Mouse (Mus musculus): ENCODE measurements at regions not wholly inside any gene's neighbourhood (a gene's known extent, or its start where the extent isn't known, plus 50 kb on each side); places are given as distances from the start of the nearest gene placed in this dataset.

- H3K4me3 ChIP-seq = no peak overlapping the region
- no peak overlapping the region for H3K27ac ChIP-seq
- no peaks in the 10 kb centered on the region for H3K27me3 ChIP-seq
- no peak for ATAC-seq (ENCODE audit: low FRiP score)
- H3K36me3 ChIP-seq = no peaks in the 10 kb centered on the region
- 88% methylated on average over 6 of the region's 6 CpGs for WGBS
- H3K4me2 ChIP-seq (replicated peaks) = no peak overlapping the region
- no peaks in the 10 kb centered on the region for H3K9me3 ChIP-seq (replicated peaks)
- H3K9ac ChIP-seq = no peak overlapping the region
- H3K4me1 ChIP-seq = no peaks in the 10 kb centered on the region
These were observed 199.7 kb upstream of the Gm9008 start for GRCm38 (mm10) chr6:76697146-76697891.

GRCm38 (mm10) chr6:76688831-76689230 lies 191.2 kb upstream of the Gm9008 start:
- Histone ChIP-seq H3K27ac (no peak overlapping the region), H3K27me3 (no peaks in the 10 kb centered on the region), H3K9ac (no peak overlapping the region), H3K9me3 (replicated peaks) (no peaks in the 10 kb centered on the region), H3K4me3 (no peak overlapping the region), H3K4me1 (peaks cover 4% of the 10 kb centered on the region; the same call in 1 of the 2 replicates), H3K36me3 (no peaks in the 10 kb centered on the region), H3K4me2 (replicated peaks) (no peak overlapping the region)
- no peak for ATAC-seq (ENCODE audit: low FRiP score)
- 61% methylated on average over 2 of the region's 2 CpGs for WGBS

GRCm38 (mm10) chr6:76639583-76639982 lies 142.0 kb upstream of the Gm9008 start:
- no peaks in the 10 kb centered on the region for H3K9me3 ChIP-seq (replicated peaks)
- no peak overlapping the region for H3K4me3 ChIP-seq
- H3K27me3 ChIP-seq = no peaks in the 10 kb centered on the region
- H3K27ac ChIP-seq = no peak overlapping the region
- 44% methylated on average over 1 of the region's 1 CpGs for WGBS
- H3K9ac ChIP-seq = no peak overlapping the region
- H3K4me1 ChIP-seq = no peaks in the 10 kb centered on the region
- no peak overlapping the region for H3K4me2 ChIP-seq (replicated peaks)
- ATAC-seq (ENCODE audit: low FRiP score) = no peak
- H3K36me3 ChIP-seq = no peaks in the 10 kb centered on the region

GRCm38 (mm10) chr6:76628379-76628778 lies 130.8 kb upstream of the Gm9008 start:
- Histone ChIP-seq H3K4me1 (no peaks in the 10 kb centered on the region), H3K27ac (no peak overlapping the region), H3K36me3 (no peaks in the 10 kb centered on the region), H3K4me3 (no peak overlapping the region), H3K9me3 (replicated peaks) (no peaks in the 10 kb centered on the region), H3K4me2 (replicated peaks) (no peak overlapping the region), H3K9ac (no peak overlapping the region), H3K27me3 (no peaks in the 10 kb centered on the region)
- ATAC-seq (ENCODE audit: low FRiP score) = no peak
- 95% methylated on average over 4 of the region's 4 CpGs for WGBS

GRCm38 (mm10) chr6:76621499-76621898 lies 123.9 kb upstream of the Gm9008 start:
- no peak overlapping the region for H3K4me2 ChIP-seq (replicated peaks)
- ATAC-seq (ENCODE audit: low FRiP score) = no peak
- H3K9ac ChIP-seq = no peak overlapping the region
- WGBS = 96% methylated on average over 2 of the region's 2 CpGs
- no peak overlapping the region for H3K4me3 ChIP-seq
- H3K27me3 ChIP-seq = no peaks in the 10 kb centered on the region
- no peaks in the 10 kb centered on the region for H3K9me3 ChIP-seq (replicated peaks)
- H3K36me3 ChIP-seq = no peaks in the 10 kb centered on the region
- H3K4me1 ChIP-seq = peaks cover 4% of the 10 kb centered on the region; the same call in 1 of the 2 replicates
- H3K27ac ChIP-seq = no peak overlapping the region

- no peak overlapping the region for H3K4me3 ChIP-seq
- no peaks in the 10 kb centered on the region for H3K27me3 ChIP-seq
- no peaks in the 10 kb centered on the region for H3K36me3 ChIP-seq
- peaks cover 4% of the 10 kb centered on the region; the same call in 1 of the 2 replicates for H3K4me1 ChIP-seq
- no peak overlapping the region for H3K9ac ChIP-seq
- ATAC-seq (ENCODE audit: low FRiP score) = peak; percentile 86
- WGBS = 35% methylated on average over 6 of the region's 6 CpGs
- no peaks in the 10 kb centered on the region for H3K9me3 ChIP-seq (replicated peaks)
- no peak overlapping the region for H3K4me2 ChIP-seq (replicated peaks)
- H3K27ac ChIP-seq = no peak overlapping the region
These were observed 123.2 kb upstream of the Gm9008 start for GRCm38 (mm10) chr6:76620754-76621204.

Measured in hindbrain, embryonic 12.5 days (tissue).